Mouse (Mus musculus) cerebellum, adult 8-10 months (tissue): Measurements from ENCODE around the gene Apeh.
"Not testable (repeated sequence)": the region's sequence is repeated elsewhere in the genome, so short reads cannot be mapped to it uniquely, and the experiment has no call there.

Source experiments
- DNase-seq: peaks from one replicate; pipeline ENCODE4 v3.0.0; 2022

Apeh gene

GRCm38 (mm10) chr9:108094184-108094941, at the start of gene Apeh:
Apeh (minus strand) TSS chr9:108094606.
- peak; percentile 93 for DNase-seq

DNA sequence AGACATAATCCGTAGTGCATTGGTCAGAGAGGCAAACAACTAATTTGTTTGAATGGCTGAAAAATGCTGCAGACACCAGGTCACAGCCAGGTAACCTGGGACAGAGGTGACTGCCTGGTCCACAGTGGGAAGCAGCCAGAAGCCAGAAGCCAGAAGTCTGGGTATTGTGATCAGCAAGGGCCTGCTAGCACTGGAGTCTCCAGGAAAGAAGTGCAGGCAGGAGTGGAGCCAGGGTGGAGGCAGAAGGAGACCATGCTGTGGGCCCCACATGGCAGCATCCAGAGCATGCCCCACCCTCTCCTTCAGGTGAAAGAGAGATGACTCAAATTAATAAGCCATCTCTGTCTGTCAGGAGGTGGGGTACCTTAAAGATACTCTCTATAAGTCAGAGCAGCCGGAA, 49.1 kb upstream of the Apeh start:
- no peak for DNase-seq

DNA sequence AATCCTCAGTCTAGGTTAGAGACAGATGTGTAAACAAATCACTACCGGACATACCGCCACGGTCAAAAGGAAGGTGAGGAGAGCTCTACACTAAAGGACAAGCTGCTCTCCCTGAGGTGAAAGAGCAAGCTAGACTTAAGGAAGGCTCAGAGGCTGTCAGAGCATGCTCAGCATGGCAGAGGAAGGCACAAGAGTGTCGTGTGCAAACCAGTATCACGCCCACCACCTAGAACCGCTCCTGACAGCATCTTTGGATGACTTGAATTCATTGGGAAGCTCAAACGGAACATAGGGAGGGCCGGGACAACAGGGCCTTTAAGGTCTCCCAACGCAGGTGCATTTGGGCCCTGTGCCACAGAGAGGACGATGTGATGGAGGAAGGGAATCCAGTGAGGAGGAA, 47.0 kb upstream of the Apeh start:
- DNase-seq: no peak

DNA sequence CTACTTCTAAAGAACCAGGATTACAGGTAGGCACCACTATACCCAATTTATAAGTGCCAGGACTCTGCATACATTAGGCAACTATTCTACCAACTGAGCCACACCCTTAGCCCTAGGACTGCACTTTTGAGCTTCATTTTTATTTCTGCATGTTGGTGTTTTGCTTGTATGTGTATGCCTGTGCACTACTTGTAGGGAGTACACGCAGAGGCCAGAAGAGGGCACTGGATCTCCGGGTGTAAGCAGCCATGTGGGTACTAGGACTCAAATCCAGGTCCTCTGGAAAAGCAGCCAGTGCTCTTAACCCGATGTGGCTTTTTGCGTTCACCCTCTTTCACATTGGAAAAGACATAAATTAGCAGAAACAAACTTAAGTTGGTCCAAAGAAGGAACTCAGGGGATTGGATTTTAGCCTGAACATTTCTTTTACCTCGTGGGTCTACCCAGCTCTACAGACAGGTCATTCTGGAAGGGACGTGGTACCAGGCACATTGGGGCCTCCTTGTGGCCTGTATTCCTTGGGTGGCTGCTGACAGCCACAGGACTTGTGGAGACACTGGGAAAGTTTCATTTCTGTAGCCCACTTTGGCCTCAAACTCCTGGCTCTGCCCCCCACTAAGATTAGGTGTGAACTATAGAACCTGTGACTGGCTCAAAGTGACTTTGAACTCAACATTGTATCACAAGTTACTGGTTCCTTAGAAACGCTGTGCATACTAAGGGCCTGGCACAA, 45.7 kb upstream of the Apeh start:
- peak; percentile 65 for DNase-seq

- peak; percentile 92 for DNase-seq
These were observed 45.0 kb upstream of the Apeh start for GRCm38 (mm10) chr9:108139169-108139962.

GRCm38 (mm10) chr9:108138118-108138517, 43.7 kb upstream of the Apeh start:
- DNase-seq: no peak

GRCm38 (mm10) chr9:108137523-108137922, 43.1 kb upstream of the Apeh start:
- no peak for DNase-seq

DNA sequence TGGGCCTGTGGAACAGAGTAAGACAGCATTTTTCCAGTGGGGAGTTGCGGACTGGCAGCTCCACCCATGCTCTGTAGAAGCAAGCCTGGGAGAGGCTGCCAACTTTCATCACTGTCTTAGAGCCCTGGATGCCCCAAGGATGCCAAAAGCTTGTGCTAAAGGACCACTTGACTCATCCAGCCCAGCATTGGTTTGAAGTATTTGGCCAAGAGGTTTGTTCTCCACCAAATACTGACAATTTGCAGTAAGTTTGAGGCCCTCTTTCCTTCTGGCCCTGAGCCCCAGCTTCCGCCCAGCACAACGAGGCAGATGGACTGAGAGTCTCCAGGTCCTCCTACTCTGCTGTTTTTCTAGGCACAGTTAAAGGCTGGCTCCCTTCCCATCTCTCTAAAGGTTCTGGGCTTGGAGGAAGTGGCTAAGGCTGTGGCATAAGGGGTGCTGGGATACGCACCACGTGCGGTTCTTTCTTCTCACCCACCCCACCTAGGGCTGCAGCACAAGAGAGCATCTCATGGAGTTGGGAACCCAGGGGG, 42.6 kb upstream of the Apeh start:
- peak; percentile 85 for DNase-seq

- no peak for DNase-seq
These were observed 41.8 kb upstream of the Apeh start for GRCm38 (mm10) chr9:108136225-108136624.

GRCm38 (mm10) chr9:108135679-108136078, 41.3 kb upstream of the Apeh start:
- DNase-seq: not testable (repeated sequence)

GRCm38 (mm10) chr9:108133478-108133877, 39.1 kb upstream of the Apeh start:
- peak; percentile 80 for DNase-seq

DNA sequence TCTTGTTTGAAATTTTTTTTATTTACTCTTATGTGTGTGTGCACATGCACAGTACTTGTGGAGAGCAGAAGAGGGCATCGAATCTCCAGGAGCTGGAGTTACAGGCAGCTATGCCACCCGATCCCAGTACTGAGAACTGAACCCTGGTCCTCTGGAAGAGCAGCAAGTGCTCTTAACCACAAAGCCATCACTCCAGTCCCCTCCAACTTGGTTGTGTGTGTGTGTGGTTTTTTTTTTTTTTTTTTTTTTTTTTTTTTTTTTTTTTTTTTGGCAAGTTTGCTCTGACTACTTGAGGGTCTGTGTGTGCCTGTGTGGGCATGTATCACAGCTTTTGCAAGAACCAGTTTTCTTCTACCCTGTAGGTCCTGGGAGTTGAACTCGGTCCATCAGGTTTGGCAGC, 38.0 kb upstream of the Apeh start:
- DNase-seq: no peak

GRCm38 (mm10) chr9:108131502-108131901, 37.1 kb upstream of the Apeh start:
- no peak for DNase-seq

DNA sequence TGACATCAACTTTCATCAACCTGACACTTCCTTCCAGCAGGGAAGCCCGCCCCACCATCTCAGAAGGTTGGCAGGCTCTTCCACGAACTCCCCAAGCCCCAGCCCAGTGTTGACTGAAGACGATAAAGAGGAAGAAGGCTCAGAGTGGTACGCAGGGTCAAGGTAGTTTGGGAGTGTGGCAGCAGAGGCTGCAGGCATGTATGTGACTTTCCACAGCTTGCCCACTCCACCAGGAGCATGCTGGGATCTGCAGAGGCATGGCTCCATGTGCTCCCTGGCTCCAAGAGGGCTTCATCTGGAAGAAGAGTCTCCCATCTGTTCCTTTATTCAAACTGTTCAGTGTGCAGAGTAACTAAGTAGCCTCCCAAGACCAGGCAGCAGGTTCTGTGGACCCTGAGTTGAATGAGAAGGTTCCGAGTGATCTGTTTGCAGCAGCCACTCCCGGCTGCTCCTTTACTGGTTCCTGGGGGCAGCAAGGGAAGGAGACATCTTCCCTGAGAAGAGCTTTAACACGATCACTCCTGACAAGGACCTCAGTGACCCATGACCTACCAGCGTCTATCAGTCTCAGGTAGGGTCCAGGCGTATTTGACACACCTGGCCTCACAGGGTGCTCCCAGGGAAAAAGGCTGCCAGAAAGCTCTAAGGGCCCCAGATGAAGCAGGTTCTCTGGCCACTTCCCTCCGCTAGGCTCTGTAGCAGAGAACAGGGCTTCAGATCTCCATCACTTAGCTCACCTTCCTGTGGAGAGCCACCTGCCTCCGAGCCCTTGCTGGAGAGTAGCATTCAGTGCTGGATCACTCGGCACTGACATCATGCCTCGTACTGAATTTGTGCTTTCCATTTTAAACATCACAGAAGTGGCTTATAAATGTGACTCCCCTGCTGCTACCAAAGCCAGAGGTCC, 34.9 kb upstream of the Apeh start:
- DNase-seq: no peak

- no peak for DNase-seq
These were observed 33.8 kb upstream of the Apeh start for GRCm38 (mm10) chr9:108128248-108128647.

DNA sequence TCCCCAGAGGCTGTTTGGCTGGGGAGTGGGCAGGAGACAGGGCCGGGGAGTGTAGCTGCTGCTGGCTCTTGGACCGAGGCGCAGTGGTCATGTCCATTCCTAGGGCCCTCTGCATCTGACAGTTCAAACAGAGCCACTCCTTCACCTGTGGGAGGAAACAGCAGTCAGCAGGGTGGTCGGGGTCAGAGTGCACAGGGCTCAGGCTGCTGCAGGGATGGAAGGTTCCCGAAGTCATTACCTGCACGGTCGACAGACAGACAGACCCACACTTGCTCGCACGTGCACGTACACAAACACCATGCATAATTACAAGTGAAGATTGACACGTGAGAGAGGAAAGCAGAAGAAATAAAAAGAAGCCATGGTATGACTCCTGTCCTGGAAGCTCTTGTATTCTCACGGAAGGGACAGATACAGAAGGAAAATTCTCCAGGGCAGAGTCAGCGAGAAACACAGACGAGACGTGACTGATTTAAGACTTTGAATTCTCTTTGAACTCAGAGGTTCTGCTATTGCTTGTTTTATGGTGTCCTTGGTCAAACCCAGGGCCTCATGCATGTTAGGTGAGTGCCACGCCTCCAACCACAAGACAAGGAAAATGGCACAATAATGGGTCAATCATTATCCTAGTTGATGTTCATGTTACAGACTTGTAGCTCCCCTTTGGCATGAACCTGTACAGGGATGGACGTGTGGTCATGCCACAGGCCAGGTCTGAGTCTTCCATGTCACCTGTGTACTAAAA, 32.2 kb upstream of the Apeh start:
- DNase-seq: no peak

DNA sequence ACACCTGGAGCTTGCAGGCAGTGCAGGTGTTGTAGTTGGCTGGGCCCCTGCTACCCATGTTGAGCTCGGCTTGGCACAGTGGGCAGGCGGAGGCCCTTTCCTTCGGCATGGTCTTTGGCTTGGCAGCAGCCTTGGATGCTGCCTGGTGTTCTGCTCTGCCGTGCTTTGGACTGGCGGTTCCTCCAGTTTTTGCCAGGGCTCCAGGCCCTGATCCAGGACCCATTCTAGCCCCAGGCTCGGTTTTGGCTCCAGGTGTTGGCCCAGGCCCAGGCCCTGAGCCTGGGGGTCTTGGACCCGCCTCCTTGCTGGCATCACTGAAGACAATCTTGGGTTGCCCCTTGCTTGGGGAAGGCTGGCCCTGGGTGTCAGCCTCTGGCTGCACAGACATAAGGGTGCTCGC, 31.3 kb upstream of the Apeh start:
- no peak for DNase-seq

GRCm38 (mm10) chr9:108123916-108124315, 29.5 kb upstream of the Apeh start:
- DNase-seq: no peak

DNA sequence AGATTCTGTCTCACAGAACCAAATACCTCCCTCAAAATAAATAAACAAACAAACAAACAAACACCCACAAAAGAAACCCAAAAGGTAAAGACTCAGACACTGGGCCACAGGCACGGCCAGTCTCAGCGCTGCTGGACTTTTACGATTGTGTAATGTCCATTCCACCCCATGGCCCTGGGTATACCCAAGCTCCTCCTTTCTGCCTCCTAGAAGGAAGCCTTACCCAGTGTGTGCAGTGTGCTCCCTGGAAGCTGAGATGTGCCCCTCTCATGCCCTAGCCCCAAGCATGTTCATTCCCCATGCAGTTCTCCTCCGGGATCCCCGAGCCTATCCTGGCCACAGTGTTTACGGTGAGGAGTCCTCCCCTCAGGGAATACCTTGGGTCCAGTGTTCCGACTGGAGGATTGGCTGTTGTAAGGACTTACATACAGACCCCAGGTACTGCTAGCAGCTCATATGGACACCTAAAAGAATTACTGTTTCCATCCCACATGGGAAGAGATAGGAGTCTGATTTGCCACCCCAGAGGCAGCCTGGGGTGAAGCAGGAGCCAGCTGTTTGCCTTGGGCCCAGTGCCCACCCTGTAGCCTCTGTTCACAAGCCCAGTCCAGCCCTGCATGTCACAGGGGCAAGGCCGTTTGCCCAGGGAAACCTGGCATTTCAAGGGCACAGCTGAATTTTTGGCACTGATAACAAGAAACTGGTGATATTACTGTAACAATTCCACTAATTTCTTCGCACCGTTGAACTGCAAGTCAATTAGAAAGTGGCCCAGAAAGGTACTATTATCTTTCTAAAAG, 27.0 kb upstream of the Apeh start:
- DNase-seq: no peak

GRCm38 (mm10) chr9:108120671-108121070, 26.3 kb upstream of the Apeh start:
- DNase-seq: no peak
